Mouse (Mus musculus): ENCODE measurements around the gene Foxa2.

Foxa2 gene

DNA sequence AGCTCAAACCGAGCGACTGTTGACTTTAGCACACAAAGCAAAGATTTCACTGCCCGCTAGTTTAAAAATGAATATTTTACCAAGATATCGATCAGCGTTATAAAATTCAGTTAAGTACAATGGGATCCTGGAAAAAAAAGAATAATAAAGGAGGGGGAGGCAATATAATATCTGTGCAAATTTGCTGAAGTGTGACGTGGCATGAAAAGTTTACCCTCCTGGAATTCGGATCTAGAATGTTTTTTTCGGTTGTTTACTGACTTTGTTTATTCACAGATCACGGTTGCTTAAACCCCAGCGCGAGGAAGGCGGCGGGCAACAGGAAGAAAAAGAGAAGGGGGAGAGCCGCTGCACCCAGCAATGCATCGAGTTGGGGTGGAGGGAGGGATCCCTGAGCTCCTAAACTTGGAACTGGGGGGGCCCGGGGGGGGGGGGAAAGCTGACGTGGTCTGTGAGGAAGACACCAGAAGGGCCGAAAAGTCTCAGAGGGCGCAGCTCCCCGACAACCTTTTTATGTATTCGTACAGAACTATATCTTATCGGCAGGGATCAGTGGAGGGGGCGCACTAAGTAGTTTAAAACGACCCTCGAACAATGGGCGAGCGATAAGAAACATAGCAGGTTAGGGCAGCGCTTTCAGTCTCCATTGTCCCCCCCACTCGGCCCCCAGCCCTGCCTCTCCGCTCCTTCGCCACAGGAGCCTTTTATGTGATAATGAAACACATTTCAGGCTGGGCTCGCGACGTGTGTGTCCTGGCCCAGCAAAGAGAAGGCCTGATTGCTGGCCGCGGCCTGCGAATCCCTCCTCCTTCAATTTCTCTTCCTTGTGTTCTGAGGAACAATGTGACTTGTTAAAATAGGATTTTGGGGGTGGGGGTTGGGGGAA, 6.3 kb downstream of the Foxa2 start:
- intact Hi-C loops (cut with DNase I) = loop anchor here (10.0 kb wide), 1 partner anchor 1206 kb away; no protein-coding TSS in a partner anchor

DNA sequence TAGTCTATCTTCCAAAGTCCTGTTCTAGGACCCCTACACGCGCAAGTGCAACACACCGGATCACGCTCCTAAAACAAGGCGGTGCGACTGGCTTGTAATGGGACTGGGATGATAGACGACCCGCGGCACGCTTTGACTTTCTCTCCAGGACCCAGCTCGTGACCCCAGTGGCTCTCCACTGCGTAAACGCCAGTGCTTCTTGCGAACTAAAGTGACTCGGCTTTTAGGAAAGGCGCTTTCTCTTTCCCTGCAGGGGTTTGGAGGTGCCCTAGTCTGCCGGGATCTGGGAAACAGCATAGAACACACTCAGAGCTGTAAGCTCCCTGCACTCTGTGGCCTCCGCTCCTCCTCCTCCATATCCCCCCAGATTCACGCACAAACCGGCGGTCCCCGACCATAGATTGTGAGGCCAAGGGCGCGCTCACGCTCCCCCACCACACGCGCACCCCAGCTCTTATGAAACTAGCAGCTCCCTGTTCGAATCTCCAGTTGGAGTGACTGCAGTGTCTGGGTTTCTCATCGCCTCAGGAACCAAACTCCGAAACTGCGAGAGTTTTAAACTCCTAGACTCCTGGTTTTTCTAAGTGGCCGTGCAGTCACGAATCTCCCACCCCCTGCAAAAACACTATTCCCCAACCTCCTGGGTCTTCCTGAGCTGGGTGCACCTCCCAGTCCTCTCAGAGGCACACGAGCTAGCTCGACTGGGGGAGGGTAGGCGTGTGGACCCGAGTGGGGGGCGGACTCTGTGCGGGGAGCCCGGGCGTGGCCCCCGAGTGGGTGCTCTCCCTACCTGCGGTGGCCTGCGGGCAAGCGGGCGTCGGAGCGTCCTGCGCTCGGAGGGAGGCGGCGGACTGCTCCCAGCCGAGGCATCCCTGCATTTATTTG, 7.2 kb downstream of the Foxa2 start:
- intact Hi-C loops (cut with DNase I) = loop anchor here (10.0 kb wide), 1 partner anchor 1205 kb away; no protein-coding TSS in a partner anchor

- intact Hi-C loops (cut with DNase I) = no loop called here
Observed at GRCm38 (mm10) chr2:148038366-148039310, 8.1 kb downstream of the Foxa2 start.

GRCm38 (mm10) chr2:148036611-148037160, 10.1 kb downstream of the Foxa2 start:
- intact Hi-C loops (cut with DNase I) = no loop called here

GRCm38 (mm10) chr2:148030991-148031675, 15.6 kb downstream of the Foxa2 start:
- intact Hi-C loops (cut with DNase I) = no loop called here

DNA sequence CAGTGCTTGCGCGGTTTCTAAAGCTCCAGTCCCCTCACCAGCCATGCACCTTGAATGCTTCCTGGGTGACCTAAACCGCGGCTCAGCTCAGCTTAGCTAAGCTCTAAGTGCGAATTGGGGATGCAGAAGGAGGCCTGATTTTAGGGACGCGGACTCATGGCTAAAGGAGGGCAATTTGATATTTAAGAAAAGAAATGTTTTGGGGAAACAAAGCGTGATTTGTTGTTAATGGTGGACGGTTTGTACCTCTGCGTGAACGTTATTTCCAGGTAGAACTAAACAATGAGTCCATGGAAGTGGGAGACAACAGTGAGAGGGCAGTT, 16.2 kb downstream of the Foxa2 start:
- intact Hi-C loops (cut with DNase I) = no loop called here

DNA sequence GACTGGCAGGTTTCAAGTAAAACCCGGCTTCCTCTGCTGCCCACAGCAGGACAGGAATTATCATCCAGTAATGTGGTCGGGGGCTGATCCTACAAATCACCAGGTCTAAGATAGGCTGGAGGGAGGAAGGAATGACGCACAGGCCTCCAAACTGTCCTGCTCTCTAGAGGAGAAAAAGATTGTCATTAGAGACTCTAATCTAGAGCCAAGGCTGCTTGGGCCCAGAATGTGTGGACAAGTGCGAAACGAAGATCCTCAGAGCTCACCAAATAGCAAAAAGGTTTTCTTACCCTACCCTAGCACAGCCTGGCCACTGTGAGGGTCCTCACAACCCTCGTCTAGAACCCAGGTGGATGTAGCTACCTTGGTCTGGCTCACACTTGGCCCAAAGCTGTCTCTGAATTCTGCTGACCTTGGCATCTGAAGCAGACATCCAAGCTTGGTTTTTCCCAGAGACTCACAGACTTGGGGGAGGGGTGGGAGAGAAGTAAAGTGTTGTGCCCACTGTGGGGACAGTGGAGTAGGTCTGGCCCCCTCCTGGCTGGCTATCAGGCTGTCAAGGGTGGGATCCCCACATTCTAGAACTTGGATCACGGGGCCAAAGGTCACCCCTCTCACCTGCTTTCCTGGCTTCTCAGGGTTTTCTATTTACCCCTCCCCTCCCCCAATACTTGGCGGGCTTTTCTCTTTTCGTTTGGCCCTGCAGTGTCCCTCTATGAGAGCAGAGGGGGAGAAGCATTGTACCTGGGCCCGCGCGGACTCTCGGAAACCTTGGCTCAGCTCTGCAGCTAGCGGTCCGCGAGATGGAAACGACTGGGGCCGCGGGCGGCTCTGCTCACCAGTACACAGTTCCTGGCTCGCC, 16.8 kb downstream of the Foxa2 start:
- intact Hi-C loops (cut with DNase I) = no loop called here

- intact Hi-C loops (cut with DNase I) = no loop called here
Observed at GRCm38 (mm10) chr2:148029050-148029608, 17.6 kb downstream of the Foxa2 start.

DNA sequence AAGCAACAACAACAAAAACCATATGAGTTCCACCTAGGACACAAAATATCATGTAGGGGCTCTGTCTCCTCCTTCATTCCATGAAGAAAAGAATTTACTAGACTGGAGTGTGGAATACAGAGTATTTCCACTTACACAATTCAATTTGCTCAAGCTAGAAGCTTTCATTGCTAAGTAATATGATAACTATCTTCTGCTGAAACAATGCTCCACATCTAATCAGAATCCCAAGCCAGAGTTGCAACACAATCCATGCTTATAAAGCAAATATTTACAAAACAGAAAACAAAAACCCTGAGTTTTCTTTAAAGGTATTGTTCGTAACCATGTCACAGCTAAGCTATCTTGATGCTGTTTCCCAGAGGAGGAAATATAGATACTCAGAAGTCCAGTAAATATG, 20.4 kb downstream of the Foxa2 start:
- intact Hi-C loops (cut with DNase I) = no loop called here

GRCm38 (mm10) chr2:148025481-148025880, 21.3 kb downstream of the Foxa2 start:
- intact Hi-C loops (cut with DNase I) = no loop called here

GRCm38 (mm10) chr2:148024268-148024935, 22.4 kb downstream of the Foxa2 start:
- intact Hi-C loops (cut with DNase I) = no loop called here

- intact Hi-C loops (cut with DNase I) = no loop called here
Observed at GRCm38 (mm10) chr2:148023340-148023806, 23.4 kb downstream of the Foxa2 start.

DNA sequence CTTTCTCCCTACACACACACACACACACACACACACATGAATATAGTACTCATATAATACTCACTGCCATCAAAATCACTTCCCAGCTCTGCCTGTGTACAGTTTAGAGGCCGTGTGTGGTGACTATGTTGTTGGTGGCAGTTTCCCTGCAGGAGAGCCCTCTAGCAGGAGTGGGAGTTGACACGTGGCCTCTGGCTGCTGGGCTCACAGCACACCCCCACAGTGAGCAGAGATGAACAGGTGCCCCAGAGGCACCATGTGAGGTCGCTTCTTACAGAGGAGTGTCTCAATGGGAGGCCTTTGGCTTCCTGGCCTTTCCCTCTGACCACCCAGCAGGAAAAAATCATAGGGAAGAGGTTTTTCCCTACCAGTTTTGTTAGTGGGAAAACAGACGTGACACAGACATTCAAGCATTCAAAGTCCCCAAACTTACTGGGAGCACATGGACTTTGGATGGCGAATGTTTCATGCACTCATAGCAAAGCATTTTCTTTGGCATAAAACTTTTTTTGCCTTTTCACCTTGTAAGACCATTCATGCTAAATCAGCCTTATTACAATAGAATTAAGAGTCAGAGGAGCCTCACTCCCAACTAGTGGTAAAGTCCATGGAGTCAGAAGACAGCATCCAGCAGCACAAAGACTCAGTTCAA, 24.7 kb downstream of the Foxa2 start:
- intact Hi-C loops (cut with DNase I) = no loop called here

GRCm38 (mm10) chr2:148021016-148021415, 25.8 kb downstream of the Foxa2 start:
- intact Hi-C loops (cut with DNase I) = no loop called here

GRCm38 (mm10) chr2:148020125-148020524, 26.6 kb downstream of the Foxa2 start:
- intact Hi-C loops (cut with DNase I) = no loop called here

- intact Hi-C loops (cut with DNase I) = no loop called here
Observed at GRCm38 (mm10) chr2:148017782-148018690, 28.7 kb downstream of the Foxa2 start.

DNA sequence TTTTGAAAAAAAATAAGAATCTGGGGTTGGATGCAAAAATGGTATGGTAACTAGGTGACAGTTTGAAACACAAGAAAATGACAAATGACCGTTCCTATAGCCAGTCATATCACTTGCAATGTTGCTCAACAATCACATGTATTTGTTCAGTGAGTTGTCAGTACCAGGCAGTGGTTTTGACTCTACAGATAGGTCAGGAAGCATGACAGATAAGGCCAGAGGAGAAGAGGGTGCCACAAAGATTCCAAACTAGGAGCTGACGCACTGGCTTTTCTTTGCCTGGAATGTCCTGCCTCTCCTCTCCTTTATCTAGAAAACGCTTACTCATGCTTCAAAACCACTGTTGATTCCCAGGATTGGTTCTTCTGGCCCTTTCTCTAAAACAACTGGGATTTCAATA, 33.4 kb downstream of the Foxa2 start:
- intact Hi-C loops (cut with DNase I) = no loop called here
